Mouse (Mus musculus) midbrain, postnatal 0 days (tissue): ENCODE measurements at regions not wholly inside any gene's neighbourhood (a gene's known extent, or its start where the extent isn't known, plus 50 kb on each side); places are given as distances from the start of the nearest gene placed in this dataset.

Experiments used
- ATAC-seq: fragments of 200-750 bp; cut with Nextera tagmentation; 2 replicates; pipeline ENCODE4 v1.8.0; 2017; ENCODE audit warnings: moderate number of reproducible peaks, mild to moderate bottlenecking, moderate TSS enrichment, moderate library complexity; ENCODE audit not compliant: low FRiP score
- DNase-seq: peaks from one replicate; pipeline ENCODE4 v3.0.0-alpha.2; 2015; ENCODE audit warnings: low spot score
- H3K27ac ChIP-seq: fragments of 300-500 bp; sonication (generic); 2 replicates; pipeline ENCODE4 v1.5.1; 2014; ENCODE audit warnings: low read depth, mild to moderate bottlenecking, low read length, mixed read lengths
- H3K27me3 ChIP-seq: fragments of 300-500 bp; sonication (generic); 2 replicates; pipeline ENCODE4 v1.6.1; 2014; ENCODE audit warnings: low read length, control low read depth, mixed read lengths; ENCODE audit not compliant: insufficient read depth
- H3K36me3 ChIP-seq: fragments of 300-500 bp; sonication (generic); 2 replicates; pipeline ENCODE4 v1.6.1; 2014; ENCODE audit warnings: low read length, control low read depth, mixed read lengths; ENCODE audit not compliant: insufficient read depth
- H3K4me1 ChIP-seq: fragments of 300-500 bp; sonication (generic); 2 replicates; pipeline ENCODE4 v1.6.1; 2014; ENCODE audit warnings: mild to moderate bottlenecking, control low read depth, antibody characterized with exemption, low read length, mixed read lengths; ENCODE audit not compliant: insufficient read depth
- H3K4me2 ChIP-seq: fragments of 300-500 bp; sonication (generic); 2 replicates; pipeline ENCODE4 v1.6.1; 2014; ENCODE audit warnings: low read depth, mild to moderate bottlenecking, low read length, mixed read lengths; ENCODE audit not compliant: poor library complexity, severe bottlenecking
- H3K4me3 ChIP-seq: fragments of 300-500 bp; sonication (generic); 2 replicates; pipeline ENCODE4 v1.5.1; 2014; ENCODE audit warnings: low read depth, mild to moderate bottlenecking, low read length, moderate library complexity
- H3K9ac ChIP-seq: fragments of 300-500 bp; sonication (generic); replicated peaks from 2 replicates; pipeline ENCODE4 v1.6.1; 2014; ENCODE audit warnings: mild to moderate bottlenecking, low read length, moderate library complexity, mixed read lengths; ENCODE audit not compliant: poor library complexity, severe bottlenecking
- H3K9me3 ChIP-seq: fragments of 300-500 bp; sonication (generic); 2 replicates; pipeline ENCODE4 v1.6.1; 2016; ENCODE audit warnings: low read length, control low read depth
- CTCF ChIP-seq: IDR thresholded peaks from 2 replicates; pipeline ENCODE4 v1.5.1; 2016; ENCODE audit warnings: antibody characterized with exemption, mild to moderate bottlenecking
- WGBS: fragments of 180-500 bp; shearing (Covaris S2); extraction: QIAGEN DNeasy Blood & Tissue Kit; methylation state at CpG from one replicate; pipeline ENCODE4 v1.1.7; 2014; 5-methylcytosine and 5-hydroxymethylcytosine counted together

GRCm38 (mm10) chr9:50395543-50395942 lies 50.8 kb upstream of the Rpl10-ps3 start:
- Histone ChIP-seq H3K9ac (no peak overlapping the region), H3K4me1 (no peaks in the 10 kb centered on the region), H3K4me3 (no peak overlapping the region), H3K27me3 (no peaks in the 10 kb centered on the region), H3K27ac (no peak overlapping the region), H3K4me2 (no peak overlapping the region), H3K36me3 (no peaks in the 10 kb centered on the region), H3K9me3 (no peaks in the 10 kb centered on the region)
- no peak for DNase-seq
- TF ChIP-seq CTCF: no peak
- ATAC-seq: no peak
- 85% methylated on average over 3 of the region's 3 CpGs for WGBS

GRCm38 (mm10) chr9:50396051-50396450 lies 51.3 kb upstream of the Rpl10-ps3 start:
- Histone ChIP-seq H3K36me3 (no peaks in the 10 kb centered on the region), H3K4me3 (no peak overlapping the region), H3K27me3 (no peaks in the 10 kb centered on the region), H3K9ac (no peak overlapping the region), H3K27ac (no peak overlapping the region), H3K4me1 (no peaks in the 10 kb centered on the region), H3K9me3 (no peaks in the 10 kb centered on the region), H3K4me2 (no peak overlapping the region)
- DNase-seq: no peak
- 77% methylated on average over 7 of the region's 7 CpGs for WGBS
- no peak for TF ChIP-seq CTCF
- ATAC-seq: no peak

GRCm38 (mm10) chr9:50408396-50408795 lies 63.6 kb upstream of the Rpl10-ps3 start:
- H3K4me2 ChIP-seq: no peak overlapping the region
- no peaks in the 10 kb centered on the region for H3K4me1 ChIP-seq
- DNase-seq: peak; percentile 44
- no peak overlapping the region for H3K9ac ChIP-seq
- no peak overlapping the region for H3K27ac ChIP-seq
- no peaks in the 10 kb centered on the region for H3K36me3 ChIP-seq
- H3K9me3 ChIP-seq: no peaks in the 10 kb centered on the region
- H3K27me3 ChIP-seq: no peaks in the 10 kb centered on the region
- no peak overlapping the region for H3K4me3 ChIP-seq
- ATAC-seq: no peak
- no peak for TF ChIP-seq CTCF
- WGBS: 79% methylated on average over 4 of the region's 4 CpGs

GRCm38 (mm10) chr9:50408845-50409244 lies 64.1 kb upstream of the Rpl10-ps3 start:
- WGBS: 63% methylated on average over 4 of the region's 4 CpGs
- no peaks in the 10 kb centered on the region for H3K4me1 ChIP-seq
- H3K9me3 ChIP-seq: no peaks in the 10 kb centered on the region
- no peaks in the 10 kb centered on the region for H3K36me3 ChIP-seq
- no peaks in the 10 kb centered on the region for H3K27me3 ChIP-seq
- H3K27ac ChIP-seq: no peak overlapping the region
- H3K4me2 ChIP-seq: no peak overlapping the region
- H3K9ac ChIP-seq: no peak overlapping the region
- no peak for ATAC-seq
- TF ChIP-seq CTCF: no peak
- H3K4me3 ChIP-seq: no peak overlapping the region
- no peak for DNase-seq

GRCm38 (mm10) chr9:50412986-50413385 lies 68.2 kb upstream of the Rpl10-ps3 start:
- no peak for TF ChIP-seq CTCF
- whole genome bisulfite sequencing: 75% methylated on average over 8 of the region's 8 CpGs
- peak; percentile 32 for DNase-seq

GRCm38 (mm10) chr9:50413514-50414335 lies 69.0 kb upstream of the Rpl10-ps3 start:
- no peaks in the 10 kb centered on the region for H3K9me3 ChIP-seq
- H3K27ac ChIP-seq: no peak overlapping the region
- H3K4me1 ChIP-seq: no peaks in the 10 kb centered on the region
- DNase-seq: no peak
- ATAC-seq: no peak
- no peak overlapping the region for H3K4me2 ChIP-seq
- no peak for TF ChIP-seq CTCF
- 86% methylated on average over 9 of the region's 9 CpGs for WGBS
- no peaks in the 10 kb centered on the region for H3K27me3 ChIP-seq
- H3K36me3 ChIP-seq: no peaks in the 10 kb centered on the region
- no peak overlapping the region for H3K9ac ChIP-seq
- no peak overlapping the region for H3K4me3 ChIP-seq

More at GRCm38 (mm10) chr9:50412986-50413385, 68.2 kb upstream of the Rpl10-ps3 start:
- H3K4me1 ChIP-seq: no peaks in the 10 kb centered on the region
- H3K4me2 ChIP-seq: no peak overlapping the region
- no peak overlapping the region for H3K4me3 ChIP-seq
- no peaks in the 10 kb centered on the region for H3K27me3 ChIP-seq
- no peak overlapping the region for H3K9ac ChIP-seq
- H3K27ac ChIP-seq: no peak overlapping the region
- ATAC-seq: no peak
- no peaks in the 10 kb centered on the region for H3K9me3 ChIP-seq
- H3K36me3 ChIP-seq: no peaks in the 10 kb centered on the region
